Mouse (Mus musculus) MEL (cell line): ENCODE results near the gene Pyy.

ENCODE experiments used
- CHD1 ChIP-seq: IDR thresholded peaks from 2 replicates; pipeline ENCODE4 v1.6.1; 2012; ENCODE audit warnings: low read depth, mild to moderate bottlenecking, inconsistent platforms, low read length, improper control_type of control experiment
- CHD2 ChIP-seq: IDR thresholded peaks from 2 replicates; pipeline ENCODE4 v1.6.1; 2011; ENCODE audit warnings: low read length, improper control_type of control experiment
- CTCF ChIP-seq, 3 experiments: IDR thresholded peaks in 2 of 3; conservative IDR thresholded peaks in 1 of 3; 2 replicates each; pipeline ENCODE4 v1.5.1; 2011 to 2012; ENCODE audit warnings: low read length in 3 of 3, low read depth in 2 of 3, mild to moderate bottlenecking in 2 of 3, improper control_type of control experiment in 1 of 3, inconsistent platforms in 1 of 3, mixed read lengths in 1 of 3, moderate library complexity in 1 of 3; ENCODE audit not compliant: control insufficient read depth in 1 of 3, insufficient read depth in 1 of 3, poor library complexity in 1 of 3, severe bottlenecking in 1 of 3
- EP300 ChIP-seq, 2 experiments: IDR thresholded peaks; 2 replicates each; pipeline ENCODE4 v1.6.1; 2011; ENCODE audit warnings: improper control_type of control experiment in 2 of 2, low read length in 2 of 2, low read depth in 1 of 2, mild to moderate bottlenecking in 1 of 2
- GATA1 ChIP-seq: IDR thresholded peaks from 2 replicates; pipeline ENCODE4 v1.6.1; 2011; ENCODE audit warnings: low read depth, low read length, improper control_type of control experiment
- HCFC1 ChIP-seq: IDR thresholded peaks from 2 replicates; pipeline ENCODE4 v1.6.1; 2012; ENCODE audit warnings: low read depth, mild to moderate bottlenecking, inconsistent platforms, low read length, improper control_type of control experiment, moderate library complexity
- MAX ChIP-seq: IDR thresholded peaks from 2 replicates; pipeline ENCODE4 v1.6.1; 2011; ENCODE audit warnings: low read length, improper control_type of control experiment
- NRF1 ChIP-seq: IDR thresholded peaks from 2 replicates; pipeline ENCODE4 v1.6.1; 2014; ENCODE audit warnings: low read depth, mild to moderate bottlenecking, inconsistent platforms, low read length, improper control_type of control experiment, moderate library complexity; ENCODE audit not compliant: poor library complexity, insufficient read depth, severe bottlenecking
- POLR2A ChIP-seq, 2 experiments: IDR thresholded peaks; 2 replicates each; pipeline ENCODE4 v1.6.1; 2011 to 2012; ENCODE audit warnings: low read length in 2 of 2, mild to moderate bottlenecking in 2 of 2, control low read depth in 1 of 2, improper control_type of control experiment in 1 of 2, low read depth in 1 of 2, moderate library complexity in 1 of 2; ENCODE audit not compliant: control insufficient read depth in 1 of 2, insufficient read depth in 1 of 2, poor library complexity in 1 of 2
- USF2 ChIP-seq, 2 experiments: IDR thresholded peaks; 2 replicates each; pipeline ENCODE4 v1.6.1; 2011 to 2012; ENCODE audit warnings: improper control_type of control experiment in 2 of 2, low read length in 2 of 2, borderline replicate concordance in 1 of 2, inconsistent platforms in 1 of 2, low read depth in 1 of 2, mild to moderate bottlenecking in 1 of 2; ENCODE audit not compliant: insufficient read depth in 1 of 2

DNA sequence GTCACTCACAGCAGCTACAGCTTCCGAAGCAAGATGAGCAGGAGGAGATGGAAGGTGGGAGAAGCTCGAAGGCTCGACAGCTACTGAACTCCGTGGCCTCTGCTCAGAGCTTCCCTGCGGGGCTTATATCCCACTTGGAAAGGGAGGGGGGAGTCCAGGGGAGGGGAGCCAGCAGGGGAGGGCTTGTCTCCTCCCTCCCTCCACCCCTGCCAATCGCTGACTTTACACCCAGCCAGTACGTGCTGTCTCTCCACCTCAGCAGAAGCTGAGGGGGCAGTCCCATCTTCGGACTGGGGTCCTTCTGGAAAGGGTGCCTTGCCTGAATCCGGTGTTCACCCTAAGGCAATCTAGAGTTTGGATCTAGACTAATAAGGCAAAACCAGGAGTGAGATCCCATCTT is at the start of gene Pyy:
- no peak for TF ChIP-seq CHD1
- no peak for TF ChIP-seq MAX
- no peak for TF ChIP-seq GATA1
- no peak for TF ChIP-seq CTCF (IDR thresholded peaks at IDR 0.05 in 2 of 3, conservative IDR thresholded peaks at IDR 0.05 in 1 of 3; ENCODE audit: control insufficient read depth in 1 of 3, insufficient read depth in 1 of 3, low read depth in 2 of 3, low read length in 3 of 3, poor library complexity in 1 of 3, severe bottlenecking in 1 of 3)
- no peak for TF ChIP-seq POLR2A (IDR thresholded peaks at IDR 0.05; ENCODE audit: control insufficient read depth in 1 of 2, insufficient read depth in 1 of 2, low read depth in 1 of 2, low read length in 2 of 2, poor library complexity in 1 of 2)
- no peak for TF ChIP-seq USF2 (IDR thresholded peaks at IDR 0.05; ENCODE audit: borderline replicate concordance in 1 of 2, insufficient read depth in 1 of 2, low read depth in 1 of 2, low read length in 2 of 2)
- no peak for TF ChIP-seq HCFC1
- TF ChIP-seq CHD2 = no peak
- no peak for TF ChIP-seq NRF1
- TF ChIP-seq EP300 (IDR thresholded peaks at IDR 0.05; ENCODE audit: low read depth in 1 of 2, low read length in 2 of 2) = no peak
